Mouse (Mus musculus): ENCODE results near the gene Fam171a2. TPM values are rescaled to one million over a fixed set of nuclear protein-coding genes. Genes with fewer than 3 reads are reported as not detected.

The Fam171a2 gene
- not detected for polyA plus RNA-seq (2014; fragmentation: Illumina TruSeq; extraction: RNeasy Lipid Tissue Mini Kit (QIAGEN cat#74804); ENCODE audit: low read depth, low replicate concordance)

GRCm38 (mm10) chr11:102447497-102447896, at the start of gene Fam171a2:
Gene Fam171a2 (minus strand): TSS chr11:102447682.

DNA sequence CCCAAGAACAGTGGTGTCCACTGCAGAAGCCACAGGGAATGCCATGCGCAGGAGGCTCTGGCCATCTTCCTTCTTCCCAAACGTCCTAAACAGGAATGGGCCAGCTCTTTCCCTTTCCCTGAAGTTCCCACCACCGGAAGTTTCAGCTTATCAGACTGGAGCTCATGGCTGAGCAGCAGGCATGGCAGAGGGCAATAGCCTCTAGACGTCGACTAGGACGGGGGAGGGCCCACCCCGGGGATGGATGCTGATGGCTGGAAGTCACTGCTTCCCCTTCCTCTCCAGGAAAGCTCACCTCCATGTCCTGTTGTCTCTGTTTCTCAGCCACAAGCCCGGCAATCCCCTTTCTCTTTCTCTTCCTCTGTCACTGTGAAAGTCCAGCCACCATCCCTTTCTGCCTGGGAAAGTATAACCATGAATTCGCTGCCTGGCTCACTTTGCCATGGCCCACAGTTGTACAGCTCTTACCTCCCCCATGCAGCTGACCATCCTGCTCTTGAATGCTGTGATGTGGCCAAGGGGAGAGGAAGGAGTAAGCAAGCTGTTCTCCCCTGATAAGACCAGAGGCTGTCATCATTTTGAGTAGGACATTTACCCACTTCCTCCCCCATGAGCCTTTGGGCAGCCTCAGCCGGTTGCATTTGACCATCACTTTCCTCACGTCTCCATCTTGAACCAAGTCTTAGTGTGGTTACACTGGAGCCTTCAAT, 22.3 kb upstream of the Fam171a2 start, which contains the start of gene Itga2b:
TSS of gene Itga2b (minus strand) at position 475 of the 710 bp plus-strand sequence.

GRCm38 (mm10) chr11:102430121-102431017, 17.1 kb downstream of the Fam171a2 start, which contains the start of gene Grn:
Gene Grn (plus strand): TSS chr11:102430315.

GRCm38 (mm10) chr11:102407834-102408215, 39.7 kb downstream of the Fam171a2 start, which contains the start of gene Slc25a39:
Gene Slc25a39 (minus strand): TSS chr11:102407946.

GRCm38 (mm10) chr11:102393238-102393634, 54.2 kb downstream of the Fam171a2 start, which contains the start of gene Rundc3a:
Gene Rundc3a (plus strand): TSS chr11:102393403.

Other genes starting within 250 kb of the Fam171a2 start
- 2.8 TPM for gene Hdac5, start 217.5 kb downstream of the Fam171a2 start, polyA plus RNA-seq (2014; fragmentation: Illumina TruSeq; extraction: RNeasy Lipid Tissue Mini Kit (QIAGEN cat#74804); ENCODE audit: low read depth, low replicate concordance)
- not detected for gene BC030867, start 198.8 kb downstream of the Fam171a2 start, polyA plus RNA-seq (2014; fragmentation: Illumina TruSeq; extraction: RNeasy Lipid Tissue Mini Kit (QIAGEN cat#74804); ENCODE audit: low read depth, low replicate concordance)
- 0.66 TPM for gene Asb16, start 178.9 kb downstream of the Fam171a2 start, polyA plus RNA-seq (2014; fragmentation: Illumina TruSeq; extraction: RNeasy Lipid Tissue Mini Kit (QIAGEN cat#74804); ENCODE audit: low read depth, low replicate concordance)
- gene Tmub2, start 162.8 kb downstream of the Fam171a2 start, polyA plus RNA-seq (2014; fragmentation: Illumina TruSeq; extraction: RNeasy Lipid Tissue Mini Kit (QIAGEN cat#74804); ENCODE audit: low read depth, low replicate concordance) = 7.2 TPM
- 8.9 TPM for gene Atxn7l3, start 151.1 kb downstream of the Fam171a2 start, polyA plus RNA-seq (2014; fragmentation: Illumina TruSeq; extraction: RNeasy Lipid Tissue Mini Kit (QIAGEN cat#74804); ENCODE audit: low read depth, low replicate concordance)
- gene Ubtf, start 127.9 kb downstream of the Fam171a2 start, polyA plus RNA-seq (2014; fragmentation: Illumina TruSeq; extraction: RNeasy Lipid Tissue Mini Kit (QIAGEN cat#74804); ENCODE audit: low read depth, low replicate concordance) = 48.8 TPM
- not detected for gene Slc4a1, start 81.5 kb downstream of the Fam171a2 start, polyA plus RNA-seq (2014; fragmentation: Illumina TruSeq; extraction: RNeasy Lipid Tissue Mini Kit (QIAGEN cat#74804); ENCODE audit: low read depth, low replicate concordance)
- 0.32 TPM for gene Rundc3a, start 54.3 kb downstream of the Fam171a2 start, polyA plus RNA-seq (2014; fragmentation: Illumina TruSeq; extraction: RNeasy Lipid Tissue Mini Kit (QIAGEN cat#74804); ENCODE audit: low read depth, low replicate concordance)
- gene Slc25a39, start 39.7 kb downstream of the Fam171a2 start, polyA plus RNA-seq (2014; fragmentation: Illumina TruSeq; extraction: RNeasy Lipid Tissue Mini Kit (QIAGEN cat#74804); ENCODE audit: low read depth, low replicate concordance) = 8.5 TPM
- gene Grn, start 17.4 kb downstream of the Fam171a2 start, polyA plus RNA-seq (2014; fragmentation: Illumina TruSeq; extraction: RNeasy Lipid Tissue Mini Kit (QIAGEN cat#74804); ENCODE audit: low read depth, low replicate concordance) = 9.7 TPM
- gene Itga2b, start 22.4 kb upstream of the Fam171a2 start, polyA plus RNA-seq (2014; fragmentation: Illumina TruSeq; extraction: RNeasy Lipid Tissue Mini Kit (QIAGEN cat#74804); ENCODE audit: low read depth, low replicate concordance) = not detected
- gene Gpatch8, start 108.7 kb upstream of the Fam171a2 start, polyA plus RNA-seq (2014; fragmentation: Illumina TruSeq; extraction: RNeasy Lipid Tissue Mini Kit (QIAGEN cat#74804); ENCODE audit: low read depth, low replicate concordance) = 30.0 TPM
- gene Gm11627, start 131.8 kb upstream of the Fam171a2 start, polyA plus RNA-seq (2014; fragmentation: Illumina TruSeq; extraction: RNeasy Lipid Tissue Mini Kit (QIAGEN cat#74804); ENCODE audit: low read depth, low replicate concordance) = 11.8 TPM
- gene Fzd2, start 156.7 kb upstream of the Fam171a2 start, polyA plus RNA-seq (2014; fragmentation: Illumina TruSeq; extraction: RNeasy Lipid Tissue Mini Kit (QIAGEN cat#74804); ENCODE audit: low read depth, low replicate concordance) = 2.8 TPM
- not detected for gene Meioc, start 216.0 kb upstream of the Fam171a2 start, polyA plus RNA-seq (2014; fragmentation: Illumina TruSeq; extraction: RNeasy Lipid Tissue Mini Kit (QIAGEN cat#74804); ENCODE audit: low read depth, low replicate concordance)

Measured in sigmoid colon, adult 10 weeks (tissue).